Mouse (Mus musculus) thymus, adult 18-20 months (tissue): ENCODE results near the gene Rap1gap2.
"Not testable (repeated sequence)": the region's sequence is repeated elsewhere in the genome, so short reads cannot be mapped to it uniquely, and the experiment has no call there.

Experiments used
- DNase-seq, 2 experiments: peaks; one replicate each; pipeline ENCODE4 v3.0.0; 2022; ENCODE audit warnings: mixed read lengths in 2 of 2

Rap1gap2 gene

GRCm38 (mm10) chr11:74621974-74622669 is 11.4 kb upstream of the Rap1gap2 start:
- DNase-seq = no peak

DNA sequence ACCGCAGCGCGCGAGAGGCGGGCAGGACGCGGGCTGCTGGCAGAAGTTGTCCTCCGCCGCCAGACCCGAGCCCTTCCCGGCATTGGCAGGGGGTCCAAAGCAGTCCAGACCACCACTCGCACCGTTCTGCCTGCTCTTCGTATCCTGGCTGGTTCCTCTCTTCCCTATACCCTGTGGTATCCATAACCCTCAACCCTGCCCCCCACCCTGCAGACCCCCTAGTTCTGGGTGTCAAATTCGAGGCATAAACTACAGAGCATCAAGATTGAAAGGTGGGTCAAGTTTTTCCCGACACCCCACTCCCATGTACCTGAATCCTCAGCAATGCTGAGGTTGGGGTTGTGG is 9.2 kb upstream of the Rap1gap2 start:
- DNase-seq = no peak

GRCm38 (mm10) chr11:74619201-74619955 is 8.7 kb upstream of the Rap1gap2 start, which contains the start of gene Ccdc92b:
Gene Ccdc92b (plus strand): TSS chr11:74619605.
- DNase-seq = peak; percentile 42 to 55

- DNase-seq = no peak
Observed at GRCm38 (mm10) chr11:74615571-74615970, 4.9 kb upstream of the Rap1gap2 start.

- DNase-seq = no peak
Observed at GRCm38 (mm10) chr11:74613428-74613827, 2.7 kb upstream of the Rap1gap2 start.

DNA sequence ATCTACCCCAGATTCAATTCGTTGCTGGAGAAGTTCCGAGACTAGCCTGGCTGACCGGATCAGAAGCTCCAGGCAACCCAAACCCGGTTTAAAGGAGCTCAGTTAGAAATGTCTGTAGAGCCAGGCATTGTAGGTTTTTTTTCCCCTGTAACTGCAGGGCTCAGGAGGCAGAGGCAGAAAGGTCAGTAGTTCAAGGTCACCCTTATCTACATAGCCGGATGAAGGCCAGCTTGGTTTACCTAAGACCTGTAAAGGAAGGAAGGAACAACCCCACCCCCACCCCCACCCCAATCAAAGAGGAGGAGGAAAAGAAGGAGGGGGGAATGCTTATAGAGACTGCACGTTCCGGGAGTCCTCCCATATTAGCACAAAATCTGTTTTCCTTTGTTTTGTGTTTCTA is 722 bp upstream of the Rap1gap2 start:
- DNase-seq = no peak

DNA sequence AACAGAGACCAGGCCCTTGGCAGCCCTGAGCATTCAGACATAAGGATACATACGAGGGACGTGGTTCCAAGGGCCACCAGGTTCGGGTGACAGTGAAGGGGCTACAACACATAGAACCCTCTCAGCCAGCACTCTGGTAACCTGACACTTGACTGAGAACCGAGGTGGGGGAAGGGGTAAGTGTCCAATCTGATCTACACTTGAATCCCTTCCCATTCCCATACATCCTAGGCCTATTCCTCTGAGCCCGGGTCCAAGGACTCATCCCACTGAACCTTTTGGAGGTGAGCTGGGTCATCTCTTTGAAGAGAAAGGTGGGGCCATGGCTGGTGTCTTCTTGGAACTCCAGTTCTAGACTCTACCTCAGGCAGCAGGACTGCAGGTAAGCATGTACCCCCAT is 647 bp downstream of the Rap1gap2 start:
- no peak for DNase-seq

DNA sequence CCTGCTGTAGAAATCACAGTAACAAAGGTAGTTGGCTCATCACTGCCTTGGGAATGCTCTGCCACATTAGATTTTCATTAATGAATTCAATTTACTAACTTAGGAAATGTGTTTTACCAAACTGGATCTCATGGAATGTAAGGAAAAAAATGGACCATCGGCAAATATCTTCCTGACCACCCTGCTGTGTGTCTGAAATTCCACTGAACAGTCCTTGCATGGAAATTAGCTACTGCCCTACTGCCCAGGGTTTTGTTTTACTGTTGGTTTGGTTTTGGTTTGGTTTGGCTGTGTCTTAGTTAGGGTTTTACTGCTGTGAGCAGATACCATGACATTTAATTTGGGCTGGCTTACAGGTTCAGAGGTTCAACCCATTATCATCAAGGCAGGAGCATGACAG is 8.4 kb downstream of the Rap1gap2 start:
- no peak for DNase-seq

DNA sequence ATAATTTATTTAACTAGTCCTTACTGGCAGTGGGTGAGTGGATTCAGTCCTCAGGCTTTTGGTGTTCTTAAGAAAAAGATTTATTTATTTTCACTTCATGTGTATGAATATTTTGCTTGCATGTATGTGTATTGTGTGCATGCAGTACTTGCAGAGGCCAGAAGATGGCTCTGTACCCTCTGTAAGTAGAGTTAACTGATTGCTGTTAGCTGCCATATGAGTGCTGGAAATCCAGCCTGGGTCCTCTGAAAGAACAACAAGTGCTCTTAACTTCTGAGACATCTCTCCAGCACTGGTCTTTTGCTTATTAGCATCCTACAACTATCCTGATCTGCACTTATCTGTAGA is 12.8 kb downstream of the Rap1gap2 start:
- DNase-seq = no peak

DNA sequence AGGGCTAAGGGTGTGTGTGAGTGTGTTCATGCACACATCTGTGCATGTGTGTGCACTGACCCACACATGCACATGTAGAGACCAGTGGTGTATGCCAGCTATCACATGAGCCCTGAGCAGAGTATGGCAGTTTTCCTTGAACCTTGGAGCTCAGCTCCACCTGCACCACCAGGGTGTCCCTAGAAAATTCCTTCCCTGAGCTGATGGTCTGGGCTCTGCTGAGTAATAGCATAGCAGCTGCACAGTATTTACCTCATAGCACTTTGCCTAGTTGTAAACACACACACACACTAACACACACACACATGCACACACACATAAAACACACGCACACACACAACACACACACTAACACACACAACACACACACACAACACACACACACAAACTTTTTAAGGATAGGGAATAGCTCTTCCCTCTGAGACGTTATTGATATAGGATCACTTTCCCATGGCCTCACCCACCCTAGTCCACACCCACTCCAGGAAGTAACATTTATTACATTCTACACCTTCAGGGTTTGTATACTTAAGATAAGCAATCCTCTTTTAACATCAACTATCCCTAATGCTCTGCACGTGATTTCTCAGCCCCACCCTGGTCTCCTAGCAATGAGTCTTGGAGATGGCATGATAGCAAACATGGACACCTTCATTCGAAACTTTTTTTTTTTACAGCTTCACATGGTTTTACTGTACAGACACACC is 13.3 kb downstream of the Rap1gap2 start:
- no peak for DNase-seq

DNA sequence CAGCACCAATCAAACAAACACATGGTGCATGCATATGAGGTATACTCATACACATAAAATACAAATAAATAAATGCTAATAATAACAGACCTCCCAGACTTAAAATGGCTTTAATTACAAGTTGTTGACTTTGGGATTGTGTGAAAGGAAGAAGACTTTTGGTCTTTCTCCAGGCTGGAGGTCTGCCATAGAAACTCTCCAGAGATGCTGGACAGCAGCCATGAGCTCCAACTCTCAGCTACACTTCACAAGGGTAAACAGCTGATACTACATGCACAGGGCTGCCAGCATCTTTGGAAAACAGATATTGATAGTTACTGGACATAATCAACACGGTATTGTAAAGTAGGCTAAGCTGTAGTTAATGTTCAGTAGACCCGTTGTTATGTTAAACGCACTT is 18.5 kb downstream of the Rap1gap2 start:
- no peak for DNase-seq

DNA sequence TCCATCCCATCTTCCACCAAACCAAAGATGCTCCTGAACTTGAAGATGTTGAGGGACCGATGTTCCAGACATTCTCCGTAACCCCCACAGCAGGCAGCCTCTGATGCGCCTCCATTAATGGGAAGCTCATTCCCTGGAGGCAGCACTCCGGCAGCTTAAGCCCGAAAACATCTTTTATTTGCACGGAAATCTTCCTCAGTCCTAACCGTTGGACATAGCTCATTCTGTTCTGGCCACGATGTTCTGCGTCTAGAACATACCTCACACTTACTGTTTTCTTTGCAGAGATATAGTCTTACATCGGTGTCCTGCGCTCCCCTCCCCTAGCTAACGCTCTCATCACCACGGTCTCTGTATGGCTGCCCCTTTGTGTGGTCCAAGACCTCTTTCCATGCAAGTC is 20.0 kb downstream of the Rap1gap2 start:
- DNase-seq = no peak

GRCm38 (mm10) chr11:74590239-74590596 is 20.5 kb downstream of the Rap1gap2 start:
- DNase-seq = no peak

- no peak for DNase-seq
Observed at GRCm38 (mm10) chr11:74589401-74590238, 21.1 kb downstream of the Rap1gap2 start.

DNA sequence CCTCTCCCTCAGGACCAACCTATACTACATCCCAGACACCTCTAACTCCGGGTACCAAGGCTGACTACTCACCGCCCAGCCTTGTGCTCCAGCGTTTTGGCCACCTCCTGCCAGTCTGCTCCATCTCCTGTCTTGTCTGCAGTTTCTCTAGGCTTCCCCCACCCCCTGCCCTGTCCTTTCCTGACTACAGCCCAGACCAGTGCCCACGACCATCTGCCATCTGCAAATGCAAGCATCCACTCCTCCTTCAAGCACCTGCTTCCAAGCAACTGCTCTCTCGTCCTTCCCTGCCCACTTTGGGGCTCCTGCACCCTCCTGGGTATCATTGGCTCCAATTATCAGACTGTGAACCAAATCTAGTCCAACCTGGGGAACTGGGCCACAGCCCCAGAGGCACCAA is 24.3 kb downstream of the Rap1gap2 start:
- DNase-seq = no peak

DNA sequence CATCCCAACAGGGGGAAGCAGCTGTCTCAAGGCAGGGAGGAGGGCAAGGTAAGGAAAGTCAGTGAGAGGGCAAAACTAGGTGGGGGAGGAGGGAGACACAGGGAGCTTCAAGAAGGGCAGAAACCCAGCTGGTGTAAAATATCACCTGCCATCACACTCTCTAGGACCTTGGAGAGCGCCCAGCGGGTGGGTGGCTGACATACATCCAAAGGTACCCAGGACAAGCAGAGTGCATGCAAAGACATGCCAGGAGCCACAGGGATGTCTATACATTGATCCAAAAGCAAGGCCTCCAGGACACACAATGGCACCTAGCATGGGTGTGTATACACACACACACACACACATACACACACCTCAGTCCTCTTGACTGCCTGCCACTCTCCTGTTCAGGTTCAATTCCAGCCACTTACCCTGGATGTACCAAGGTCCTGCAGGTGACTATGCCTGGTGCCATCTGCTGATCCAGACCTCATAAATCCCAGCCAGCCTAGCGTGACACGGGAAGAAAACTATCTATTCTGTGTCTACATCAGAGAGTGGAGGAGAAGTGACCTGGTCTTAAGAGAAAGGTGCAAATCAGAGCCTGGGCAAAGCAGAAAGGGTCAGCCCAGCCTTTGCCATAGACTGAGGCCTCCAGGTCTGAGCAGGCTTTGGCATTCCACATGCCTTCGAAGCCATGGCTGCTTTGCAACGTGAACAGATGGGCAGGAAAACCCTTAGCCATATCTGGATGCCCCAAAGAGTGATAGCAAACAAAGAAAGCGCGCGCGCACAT is 25.6 kb downstream of the Rap1gap2 start:
- no peak for DNase-seq

- no peak for DNase-seq
Observed at GRCm38 (mm10) chr11:74583824-74584349, 26.8 kb downstream of the Rap1gap2 start.

- no peak for DNase-seq
Observed at GRCm38 (mm10) chr11:74582464-74582863, 28.3 kb downstream of the Rap1gap2 start.

DNA sequence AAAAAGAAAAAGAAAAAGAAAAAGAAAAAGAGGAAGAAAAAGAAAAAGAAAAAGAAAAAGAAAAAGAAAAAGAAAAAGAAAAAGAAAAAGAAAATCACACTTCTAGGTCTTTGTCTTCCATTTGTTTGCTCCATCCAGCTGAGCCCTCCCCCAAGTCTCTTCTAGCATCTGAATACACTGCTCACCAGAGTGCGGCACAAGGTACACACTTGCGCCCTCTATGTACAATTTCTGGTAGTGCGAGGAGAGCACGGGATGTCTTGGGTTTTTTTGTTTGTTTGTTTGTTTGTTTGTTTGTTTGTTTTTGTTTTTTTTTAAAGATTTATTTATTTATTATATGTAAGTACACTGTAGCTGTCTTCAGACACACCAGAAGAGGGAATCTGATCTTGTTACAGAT is 29.4 kb downstream of the Rap1gap2 start:
- not testable (repeated sequence) for DNase-seq

DNA sequence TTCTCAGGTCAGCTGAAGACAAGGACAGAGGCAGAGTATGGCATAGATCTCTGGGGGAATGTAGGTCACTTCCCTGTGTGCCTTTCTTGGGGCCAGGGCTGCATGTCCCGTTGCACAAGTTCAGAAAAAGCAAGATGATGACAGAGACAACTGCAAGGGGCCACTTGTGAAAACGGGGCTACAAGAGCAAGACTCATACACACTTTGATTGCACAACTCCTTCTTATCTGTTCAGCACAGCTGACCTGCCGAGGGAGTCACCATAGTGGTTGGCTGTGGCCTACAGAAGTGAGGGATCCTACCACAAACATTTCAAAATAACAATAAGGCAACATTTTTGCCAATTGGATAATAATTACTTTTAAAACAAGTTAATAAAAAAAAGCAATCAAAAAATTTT is 33.6 kb downstream of the Rap1gap2 start:
- no peak for DNase-seq

DNA sequence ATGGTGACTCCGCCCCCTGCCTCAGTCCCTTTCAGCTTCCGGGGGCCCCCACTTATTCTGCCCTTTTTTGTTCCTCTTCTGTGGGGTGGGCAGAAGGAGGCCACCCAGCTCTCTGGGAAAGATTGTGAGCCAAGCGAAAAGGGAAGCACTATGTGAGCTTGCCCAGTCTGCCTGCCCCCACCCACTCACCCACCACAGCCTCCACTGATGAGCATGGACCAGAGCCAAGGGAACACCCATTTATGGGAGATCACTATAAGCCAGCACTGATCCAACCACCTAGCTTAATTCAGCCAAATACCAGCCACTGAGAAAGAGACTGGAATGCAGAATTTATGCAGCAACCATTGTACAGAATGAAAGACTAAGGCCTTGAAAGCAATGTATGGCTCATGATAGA is 34.8 kb downstream of the Rap1gap2 start:
- no peak for DNase-seq
